Mouse (Mus musculus): ENCODE measurements around the gene Khk.
A peak's percentile ranks its signal among the peaks of the same experiment; 100 is the strongest.

The Khk gene

DNA sequence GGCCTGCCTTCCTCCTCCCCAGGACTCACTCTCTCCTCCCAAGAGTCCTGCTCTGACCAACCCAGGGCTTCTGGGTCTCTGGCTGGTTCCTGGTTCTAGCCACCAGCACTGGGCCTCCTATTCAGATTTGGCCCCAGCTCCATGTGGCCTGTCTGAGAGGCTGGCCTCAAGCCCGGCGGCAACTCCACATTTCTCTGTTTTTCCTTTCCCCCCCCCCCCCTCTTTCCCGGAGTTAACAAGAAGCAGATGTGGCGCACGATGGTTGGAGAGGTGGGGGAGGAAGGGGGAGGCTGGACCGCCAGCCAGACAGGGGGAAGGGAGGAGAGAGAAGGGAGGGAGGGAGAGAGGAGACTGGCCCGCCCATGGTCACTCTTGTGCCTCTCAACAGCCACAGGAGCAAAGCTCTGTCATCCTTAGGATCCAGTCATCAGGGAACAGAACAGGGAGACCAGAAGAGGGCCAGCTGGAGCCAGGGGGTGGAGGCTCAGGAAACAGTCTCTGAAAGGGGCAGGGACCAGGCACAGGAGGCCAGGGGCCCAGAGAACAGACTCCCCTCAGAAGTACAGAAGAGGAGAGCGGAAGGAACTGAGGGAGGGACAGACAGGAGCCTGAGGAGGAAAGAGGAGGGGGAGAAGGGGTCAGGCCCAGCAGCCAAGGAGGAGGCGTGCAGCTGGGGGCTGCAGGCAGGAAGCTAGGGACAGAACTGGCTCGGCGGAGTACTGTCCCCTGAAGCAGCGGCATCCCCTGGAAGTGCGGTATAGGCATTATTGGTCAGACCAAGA lies 8.0 kb upstream of the Khk start, which contains the start of gene Emilin1:
Gene Emilin1 (plus strand): TSS at position 343 of the 782 bp plus-strand sequence.
- peak; percentile 88 for DNase-seq (ENCODE audit: low read depth)

DNA sequence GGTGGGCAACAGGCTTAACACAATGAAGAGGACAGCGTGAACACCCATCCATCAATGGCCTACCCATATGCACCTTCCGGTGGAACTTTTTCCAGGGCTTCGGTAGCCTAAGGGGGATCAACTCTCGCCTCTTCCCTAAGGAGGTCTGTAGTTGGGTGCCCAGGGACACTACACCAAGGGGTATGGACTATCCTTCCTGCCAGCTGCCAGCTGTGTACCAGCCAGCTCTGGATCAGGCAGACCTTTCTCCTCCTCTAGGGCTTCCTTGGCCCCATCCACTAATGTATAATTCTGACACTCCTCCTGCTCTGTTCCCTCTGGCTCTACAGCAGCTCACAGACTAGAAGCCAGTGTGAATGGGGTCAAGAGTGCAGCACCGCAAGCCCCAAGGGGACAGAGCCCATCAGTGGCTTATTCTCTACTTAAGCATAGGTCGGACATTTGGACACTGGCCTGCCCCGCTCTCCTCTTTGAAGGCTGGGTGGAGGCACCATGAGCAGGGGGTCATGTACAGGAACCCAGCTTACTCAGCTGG lies 7.1 kb upstream of the Khk start:
- DNase-seq (ENCODE audit: low read depth): no peak

DNA sequence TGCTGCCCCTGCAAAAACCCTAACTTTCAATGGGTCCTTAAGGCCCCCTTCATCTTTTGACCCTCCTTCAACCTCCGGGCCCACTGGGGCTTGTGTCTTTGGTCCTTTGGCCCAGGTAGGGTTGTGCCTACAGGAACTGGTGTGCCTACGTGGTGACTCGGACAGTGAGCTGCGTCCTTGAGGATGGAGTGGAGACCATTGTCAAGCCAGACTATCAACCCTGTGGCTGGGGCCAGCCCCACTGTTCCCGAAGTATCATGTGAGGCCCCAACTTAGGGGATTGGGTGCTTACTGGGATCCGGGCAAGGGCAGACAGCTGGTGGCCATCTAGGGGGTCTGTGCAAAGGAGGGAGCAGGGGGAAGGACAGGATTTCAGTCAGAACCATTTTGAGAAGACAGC lies 6.4 kb upstream of the Khk start:
- DNase-seq (ENCODE audit: low read depth): no peak

DNA sequence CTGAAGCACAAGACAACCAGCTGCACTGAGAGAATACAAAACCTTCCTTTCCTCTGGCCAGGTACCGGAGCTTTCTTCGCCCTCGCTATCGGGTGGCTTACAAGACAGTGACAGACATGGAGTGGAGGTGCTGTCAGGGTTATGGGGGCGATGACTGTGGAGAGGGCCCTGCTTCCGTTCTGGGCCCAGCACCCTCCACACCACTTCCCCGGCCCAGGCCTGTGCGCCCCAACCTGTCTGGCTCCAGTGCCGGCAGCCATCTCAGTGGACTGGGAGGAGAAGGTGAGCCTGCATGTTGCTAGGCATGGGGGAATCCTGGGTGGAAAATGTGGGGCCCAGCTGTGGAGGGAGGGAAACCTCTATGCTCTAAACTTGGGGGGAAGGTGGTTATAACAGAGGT lies 5.8 kb upstream of the Khk start:
- no peak for DNase-seq (ENCODE audit: low read depth)

DNA sequence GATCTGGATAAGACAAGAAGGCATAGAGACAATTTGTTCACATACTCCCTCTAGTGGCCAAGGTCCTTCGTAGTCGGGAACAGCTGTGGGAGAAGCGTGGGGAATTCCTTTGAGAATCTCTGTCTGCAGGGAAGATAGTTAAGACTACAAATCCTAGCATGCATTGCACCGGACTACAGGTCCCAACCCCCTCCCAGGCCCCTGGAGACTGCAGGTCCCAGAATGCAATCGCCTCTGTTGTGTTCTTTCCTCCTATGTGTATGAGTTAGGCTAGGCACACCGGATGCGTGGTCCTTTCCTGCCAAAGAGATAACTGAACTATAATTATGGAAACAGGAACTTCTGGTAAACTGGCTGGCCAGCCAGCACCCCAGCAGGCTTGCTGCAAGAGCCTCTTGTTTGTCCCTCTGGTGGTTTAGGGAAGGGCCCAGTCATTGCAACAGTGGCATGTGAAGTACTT lies 5.2 kb upstream of the Khk start:
- DNase-seq (ENCODE audit: low read depth): peak; percentile 85

DNA sequence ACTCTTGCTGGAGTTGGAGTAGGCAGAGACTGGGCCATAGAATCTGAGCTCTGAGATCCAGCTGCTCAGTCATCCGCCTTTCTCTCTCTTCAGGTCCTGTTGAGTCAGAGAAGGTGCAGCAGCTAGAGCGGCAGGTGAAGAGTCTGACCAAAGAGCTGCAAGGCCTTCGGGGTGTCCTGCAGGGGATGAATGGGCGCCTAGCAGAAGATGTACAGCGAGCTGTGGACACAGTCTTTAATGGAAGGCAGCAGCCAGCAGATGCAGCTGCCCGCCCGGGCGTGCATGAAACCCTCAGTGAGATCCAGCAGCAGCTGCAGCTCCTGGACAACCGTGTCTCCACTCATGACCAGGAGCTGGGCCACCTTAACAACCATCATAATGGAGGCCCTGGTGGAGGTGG lies 4.4 kb upstream of the Khk start:
- no peak for DNase-seq (ENCODE audit: low read depth)

DNA sequence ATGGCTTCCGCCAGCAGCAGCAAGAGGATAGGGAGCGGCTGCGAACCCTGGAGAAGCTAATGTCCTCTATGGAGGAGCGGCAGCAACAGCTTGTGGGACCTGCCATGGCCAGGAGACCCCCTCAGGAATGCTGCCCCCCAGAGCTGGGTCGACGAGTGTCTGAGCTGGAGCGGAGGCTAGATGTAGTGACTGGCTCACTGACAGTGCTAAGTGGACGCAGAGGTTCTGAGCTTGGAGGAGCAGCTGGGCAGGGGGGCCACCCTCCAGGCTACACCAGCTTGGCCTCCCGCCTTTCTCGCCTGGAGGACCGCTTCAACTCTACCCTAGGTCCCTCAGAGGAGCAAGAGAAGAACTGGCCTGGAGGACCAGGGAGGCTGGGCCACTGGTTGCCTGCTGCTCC lies 3.9 kb upstream of the Khk start:
- no peak for DNase-seq (ENCODE audit: low read depth)

DNA sequence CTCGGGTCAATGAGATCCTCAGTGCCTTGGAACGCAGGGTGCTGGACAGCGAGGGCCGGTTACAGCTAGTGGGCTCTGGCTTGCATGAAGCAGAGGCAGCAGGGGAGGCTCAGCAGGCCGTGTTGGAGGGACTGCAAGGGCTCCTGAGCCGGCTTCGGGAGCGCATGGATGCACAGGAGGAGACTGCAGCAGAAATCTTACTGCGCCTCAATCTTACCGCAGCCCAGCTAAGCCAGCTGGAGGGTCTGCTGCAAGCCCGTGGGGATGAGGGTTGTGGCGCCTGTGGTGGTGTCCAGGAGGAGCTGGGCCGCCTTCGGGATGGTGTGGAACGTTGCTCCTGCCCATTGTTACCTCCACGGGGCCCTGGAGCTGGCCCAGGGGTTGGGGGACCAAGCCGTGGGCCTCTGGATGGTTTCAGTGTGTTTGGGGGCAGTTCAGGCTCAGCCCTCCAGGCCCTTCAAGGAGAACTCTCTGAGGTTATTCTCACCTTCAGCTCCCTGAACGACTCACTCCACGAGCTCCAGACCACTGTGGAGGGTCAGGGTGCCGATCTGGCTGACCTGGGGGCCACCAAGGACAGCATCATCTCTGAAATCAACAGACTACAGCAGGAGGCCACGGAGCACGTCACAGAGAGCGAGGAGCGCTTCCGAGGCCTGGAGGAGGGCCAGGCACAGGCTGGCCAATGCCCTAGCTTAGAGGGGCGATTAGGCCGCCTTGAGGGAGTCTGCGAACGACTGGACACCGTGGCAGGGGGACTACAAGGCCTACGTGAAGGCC lies 3.1 kb upstream of the Khk start:
- no peak for DNase-seq (ENCODE audit: low read depth)

DNA sequence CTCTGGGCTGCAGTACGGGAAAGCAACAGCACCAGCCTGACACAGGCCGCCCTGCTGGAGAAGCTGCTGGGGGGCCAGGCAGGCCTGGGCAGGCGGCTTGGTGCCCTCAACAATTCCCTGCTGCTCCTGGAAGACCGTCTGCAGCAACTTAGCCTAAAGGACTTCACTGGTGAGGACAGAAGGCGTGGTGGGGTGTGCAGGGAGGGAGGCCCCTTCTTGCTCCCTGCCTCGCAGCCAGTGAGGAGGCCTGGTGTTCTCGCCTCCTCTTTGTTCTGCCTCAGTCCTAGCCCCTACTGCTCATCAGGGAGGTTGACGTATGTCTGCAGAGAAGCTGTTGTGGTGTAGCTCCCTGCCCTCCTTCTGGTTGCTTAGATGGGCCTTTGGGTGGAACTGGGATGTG lies 2.5 kb upstream of the Khk start:
- DNase-seq (ENCODE audit: low read depth): no peak

DNA sequence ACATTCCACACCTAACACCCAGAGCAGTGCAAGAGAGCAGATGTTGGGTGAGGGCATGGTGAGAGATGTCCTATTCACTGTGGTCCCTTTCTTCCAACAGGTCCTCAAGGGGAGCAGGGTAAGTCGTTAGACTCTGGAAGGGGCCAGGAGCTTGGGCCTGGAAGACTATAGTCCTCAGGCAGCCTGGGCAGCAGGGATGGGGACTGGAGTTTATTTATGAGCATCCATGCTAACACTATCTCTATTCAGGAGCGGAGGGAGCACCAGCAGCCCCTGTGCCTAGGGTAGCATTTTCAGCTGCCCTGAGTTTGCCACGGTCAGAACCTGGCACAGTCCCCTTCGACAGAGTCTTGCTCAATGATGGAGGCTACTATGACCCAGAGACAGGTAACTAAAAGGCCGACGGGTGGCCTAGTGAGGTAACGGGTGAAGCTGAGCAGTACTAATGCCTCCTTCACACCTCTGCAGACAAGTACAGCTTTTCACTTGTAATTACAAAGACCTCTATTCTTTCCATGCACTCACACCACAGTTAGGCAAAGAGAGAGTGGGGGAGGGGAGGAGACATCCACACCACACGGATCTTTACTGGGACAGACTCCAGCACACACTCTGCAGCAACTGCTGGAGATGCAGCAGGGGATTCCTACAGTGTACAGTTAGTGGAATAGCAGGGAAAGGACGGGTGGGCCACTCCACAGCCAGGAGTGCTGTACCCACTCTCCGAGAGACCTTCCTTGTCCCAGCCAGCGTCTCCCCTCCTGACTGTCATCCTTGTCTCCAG lies 1.2 kb upstream of the Khk start:
- DNase-seq (ENCODE audit: low read depth): no peak

DNA sequence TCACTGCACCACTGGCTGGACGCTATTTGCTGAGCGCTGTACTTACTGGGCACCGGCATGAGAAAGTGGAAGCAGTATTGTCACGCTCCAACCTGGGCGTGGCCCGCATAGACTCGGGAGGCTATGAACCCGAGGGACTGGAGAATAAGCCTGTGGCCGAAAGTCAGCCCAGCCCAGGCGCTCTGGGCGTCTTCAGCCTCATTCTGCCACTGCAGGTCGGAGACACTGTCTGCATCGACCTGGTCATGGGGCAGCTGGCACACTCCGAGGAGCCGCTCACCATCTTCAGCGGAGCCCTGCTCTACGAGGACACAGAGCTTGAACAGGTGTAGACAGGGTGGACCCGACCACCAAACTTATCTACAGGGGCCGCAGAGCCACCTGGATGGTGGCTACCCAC lies 610 bp upstream of the Khk start:
- no peak for DNase-seq (ENCODE audit: low read depth)

DNA sequence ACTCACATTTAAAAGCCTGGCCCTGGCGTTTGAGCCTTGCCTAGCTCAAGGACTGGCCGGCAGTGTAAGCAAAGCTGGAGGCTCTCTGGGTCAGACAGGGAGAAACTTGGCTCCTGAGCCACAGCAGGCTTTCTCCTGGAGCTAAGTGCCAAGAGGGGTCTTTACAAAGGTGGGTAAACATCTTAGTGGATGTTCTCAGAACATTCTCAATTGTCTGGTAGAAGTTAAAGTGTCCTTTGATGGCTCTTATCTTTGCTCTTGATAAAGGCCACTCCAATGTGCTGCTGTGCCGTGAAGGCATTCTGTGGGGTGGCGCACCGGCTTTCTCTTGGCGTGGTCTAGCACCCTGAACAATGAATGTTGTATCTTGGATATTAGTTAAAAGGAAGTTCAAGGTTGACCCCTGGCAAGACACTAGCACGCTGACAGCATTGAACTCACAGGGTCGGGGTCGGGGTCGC lies 1.4 kb downstream of the Khk start:
- DNase-seq (ENCODE audit: low read depth): no peak

DNA sequence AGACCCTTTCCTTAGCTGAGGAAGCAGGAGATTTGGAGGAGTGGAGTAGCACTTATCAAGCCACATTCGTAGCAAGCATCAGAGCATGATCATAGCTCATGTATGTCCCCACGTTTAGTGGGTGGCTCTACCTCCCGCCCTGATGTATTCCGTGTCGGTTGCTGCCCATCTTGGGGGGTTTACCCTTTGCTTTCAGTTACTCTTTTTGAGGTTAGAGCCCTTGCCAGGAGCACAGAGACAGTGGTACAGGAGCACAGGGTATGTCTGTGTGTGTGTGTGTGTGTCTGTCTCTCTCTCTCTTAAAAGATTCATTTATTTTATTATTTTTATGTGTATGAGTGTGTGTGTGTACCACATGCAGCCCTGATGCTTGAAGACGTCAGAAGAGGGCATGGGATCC lies 1.9 kb downstream of the Khk start:
- no peak for DNase-seq (ENCODE audit: low read depth)

DNA sequence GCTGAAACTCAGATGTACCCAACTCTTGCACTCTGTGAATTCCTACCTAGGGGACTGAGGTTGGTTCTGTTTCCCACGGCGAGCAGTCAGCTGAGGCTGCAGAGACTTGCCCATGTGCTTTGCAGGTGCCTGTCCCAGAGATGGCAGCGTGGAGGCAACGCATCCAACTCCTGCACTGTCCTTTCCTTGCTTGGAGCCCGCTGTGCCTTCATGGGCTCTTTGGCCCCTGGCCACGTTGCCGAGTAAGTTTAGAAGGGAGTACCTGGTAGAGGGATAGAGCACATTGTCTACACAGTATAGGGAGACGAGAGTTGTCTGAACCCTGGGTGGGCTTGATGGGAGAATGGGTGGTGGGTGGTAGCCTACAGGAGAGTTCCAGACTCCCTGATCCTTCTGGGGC lies 3.4 kb downstream of the Khk start:
- DNase-seq (ENCODE audit: low read depth): no peak

DNA sequence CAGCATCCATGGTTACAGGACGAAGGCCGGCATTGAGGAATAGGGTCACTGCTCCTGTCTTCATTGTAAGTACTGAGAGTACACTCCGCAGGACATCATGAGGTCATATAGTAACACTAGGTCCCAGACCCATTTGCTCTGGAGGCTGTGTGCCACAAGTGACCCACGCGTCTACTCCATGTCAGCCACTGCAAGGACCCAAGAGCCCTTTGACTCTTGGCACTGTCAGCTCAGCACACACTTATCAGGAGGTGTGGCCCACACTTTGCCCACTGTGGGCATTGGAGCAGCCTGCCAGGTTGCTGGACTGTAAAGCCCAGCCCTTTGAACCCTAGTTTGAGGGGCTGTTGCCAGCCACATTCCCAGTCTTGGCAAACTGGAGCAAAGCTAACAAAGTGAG lies 4.0 kb downstream of the Khk start:
- DNase-seq (ENCODE audit: low read depth): no peak

DNA sequence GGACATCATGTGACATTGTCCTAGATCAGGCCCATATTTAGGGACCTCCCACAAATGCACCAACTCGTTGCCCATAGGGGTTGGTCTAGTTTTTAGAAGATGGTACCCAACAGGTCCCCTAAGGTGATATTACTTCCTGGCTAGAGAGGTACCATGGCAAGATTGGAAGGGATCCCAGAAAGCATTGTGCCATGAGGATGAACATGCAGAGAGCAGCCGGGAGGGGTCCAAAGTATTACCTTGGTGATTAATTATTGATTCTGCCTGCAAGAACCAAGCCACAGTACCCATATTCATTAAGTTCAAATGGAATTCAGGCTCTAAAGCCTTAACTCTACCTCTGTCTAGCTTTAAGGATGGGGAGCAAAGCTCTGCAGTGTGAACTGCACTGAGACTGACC lies 4.8 kb downstream of the Khk start:
- no peak for DNase-seq (ENCODE audit: low read depth)

DNA sequence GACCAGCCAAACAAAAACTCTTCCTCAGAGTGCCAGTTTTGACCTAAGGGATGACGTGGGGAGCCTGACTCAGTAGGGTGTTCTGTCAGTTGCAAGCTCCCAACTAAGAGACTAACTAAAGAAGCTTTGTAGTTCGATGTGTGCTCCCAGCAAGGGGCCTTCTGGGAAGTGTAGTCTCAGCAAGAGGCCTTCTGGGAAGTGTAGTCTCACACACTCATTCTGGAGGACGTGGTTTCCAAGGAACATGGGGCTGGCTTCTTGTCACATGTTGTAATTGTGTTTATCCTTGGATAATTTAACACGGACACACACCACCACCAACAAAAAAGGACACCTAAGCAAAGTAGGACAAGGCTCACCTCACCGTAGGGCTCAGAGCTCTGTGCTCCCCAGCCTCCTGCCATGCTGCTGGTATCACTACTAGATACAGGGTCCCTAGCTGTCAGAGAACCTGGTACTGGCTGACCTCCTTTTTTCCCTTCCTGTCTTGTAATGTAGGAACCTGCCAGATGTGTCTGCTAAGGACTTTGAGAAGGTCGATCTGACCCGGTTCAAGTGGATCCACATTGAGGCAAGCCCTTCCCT lies 6.8 kb downstream of the Khk start:
- no peak for DNase-seq (ENCODE audit: low read depth)

DNA sequence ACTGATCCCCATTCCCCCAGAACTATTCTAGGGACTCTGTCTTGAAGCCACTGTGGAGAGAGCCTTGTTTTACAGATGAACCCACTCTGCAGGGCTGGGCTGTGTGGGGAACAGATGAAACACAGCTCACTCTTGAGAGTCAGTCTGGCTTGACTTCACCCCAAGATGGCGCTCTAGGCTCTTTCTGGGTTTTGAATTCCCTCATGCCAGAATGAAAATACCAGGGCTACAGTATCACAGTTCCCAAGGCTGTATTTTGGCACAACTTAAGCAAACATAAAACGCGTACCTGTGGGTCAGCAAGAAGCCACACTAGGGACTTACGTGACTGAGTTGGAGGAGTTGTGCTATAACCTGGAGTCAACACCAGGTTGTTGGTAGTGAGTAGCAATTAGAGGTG lies 8.9 kb downstream of the Khk start:
- no peak for DNase-seq (ENCODE audit: low read depth)

DNA sequence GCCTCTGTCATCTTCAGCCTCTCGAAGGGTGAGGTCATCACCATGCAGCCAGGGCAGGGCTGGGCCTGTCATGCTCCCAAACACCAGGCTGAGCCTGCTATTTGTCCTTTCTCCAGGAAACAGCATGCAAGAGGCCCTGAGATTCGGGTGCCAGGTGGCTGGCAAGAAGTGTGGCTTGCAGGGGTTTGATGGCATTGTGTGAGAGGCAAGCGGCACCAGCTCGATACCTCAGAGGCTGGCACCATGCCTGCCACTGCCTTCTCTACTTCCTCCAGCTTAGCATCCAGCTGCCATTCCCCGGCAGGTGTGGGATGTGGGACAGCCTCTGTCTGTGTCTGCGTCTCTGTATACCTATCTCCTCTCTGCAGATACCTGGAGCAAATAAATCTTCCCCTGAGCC lies 9.6 kb downstream of the Khk start:
- DNase-seq (ENCODE audit: low read depth): no peak

DNA sequence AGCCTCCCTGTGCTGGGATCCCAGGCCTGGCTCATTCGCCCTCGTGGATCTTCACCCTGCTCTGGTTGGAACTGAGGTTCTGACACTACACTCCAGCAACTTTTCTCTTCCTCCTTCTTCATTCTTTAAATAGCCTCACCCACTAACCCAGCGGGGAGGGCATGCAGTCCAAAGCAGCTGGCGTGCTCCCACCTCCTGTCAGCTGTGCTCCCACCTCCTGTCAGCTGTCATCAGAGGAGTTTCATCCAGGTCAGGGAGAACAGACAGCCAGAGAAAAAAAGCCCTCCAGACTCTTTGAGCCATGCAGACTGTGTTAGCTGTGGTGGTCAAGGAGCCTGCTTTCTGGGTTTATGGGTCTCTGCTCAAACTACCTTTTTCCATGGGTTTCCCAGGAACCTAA lies 10.1 kb downstream of the Khk start:
- DNase-seq (ENCODE audit: low read depth): no peak

DNA sequence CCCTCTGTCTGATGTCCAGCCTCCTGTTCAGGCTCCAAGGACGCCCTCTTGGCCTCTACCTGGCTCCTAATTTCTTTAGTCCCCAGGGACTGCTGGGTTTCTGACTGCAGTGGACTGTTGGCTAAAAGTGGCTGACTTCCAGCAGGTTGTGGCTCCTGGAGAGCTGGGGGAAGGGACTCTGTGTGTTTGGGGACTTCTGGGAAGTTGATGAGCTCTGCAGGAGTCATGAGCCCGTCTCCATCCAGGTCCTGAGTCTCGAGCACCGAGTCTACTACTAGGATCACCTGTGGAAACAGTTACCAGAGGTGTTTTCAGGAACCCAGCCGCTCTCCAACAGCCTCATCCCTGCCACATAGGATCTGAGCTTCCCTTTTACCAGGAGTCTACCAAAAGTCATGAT lies 12.5 kb downstream of the Khk start:
- no peak for DNase-seq (ENCODE audit: low read depth)

All from fibroblast of lung, adult 2 months (primary cell).